Mouse (Mus musculus) stomach, postnatal 0 days (tissue): ENCODE data around the gene G6pdx. TPM values are rescaled to one million over a fixed set of nuclear protein-coding genes. Genes with fewer than 3 reads are reported as not detected.
A peak's percentile ranks its signal among the peaks of the same experiment; 100 is the strongest.

ENCODE experiments used
- ATAC-seq: fragments of 200-750 bp; cut with Nextera tagmentation; 2 replicates; pipeline ENCODE4 v1.8.0; 2017; ENCODE audit not compliant: low FRiP score, low TSS enrichment
- DNase-seq: peaks from one replicate; pipeline ENCODE4 v3.0.0-alpha.2; 2016; ENCODE audit warnings: low spot score
- H3K27ac ChIP-seq: fragments of 300-500 bp; sonication (generic); replicated peaks from 2 replicates; pipeline ENCODE4 v1.5.1; 2014; ENCODE audit warnings: mild to moderate bottlenecking, control low read depth
- H3K27me3 ChIP-seq: fragments of 300-500 bp; sonication (generic); 2 replicates; pipeline ENCODE4 v1.6.1; 2014; ENCODE audit warnings: low read length; ENCODE audit not compliant: control insufficient read depth, insufficient read depth
- H3K36me3 ChIP-seq: fragments of 300-500 bp; sonication (generic); 2 replicates; pipeline ENCODE4 v1.6.1; 2014; ENCODE audit warnings: low read length, mixed read lengths; ENCODE audit not compliant: control insufficient read depth, insufficient read depth
- H3K4me1 ChIP-seq: fragments of 300-500 bp; sonication (generic); replicated peaks from 2 replicates; pipeline ENCODE4 v1.6.1; 2014; ENCODE audit warnings: antibody characterized with exemption; ENCODE audit not compliant: control insufficient read depth, insufficient read depth
- H3K4me2 ChIP-seq: fragments of 300-500 bp; sonication (generic); replicated peaks from 2 replicates; pipeline ENCODE4 v1.6.1; 2014; ENCODE audit warnings: low read depth, mild to moderate bottlenecking, control low read depth, moderate library complexity
- H3K4me3 ChIP-seq: fragments of 300-500 bp; sonication (generic); 2 replicates; pipeline ENCODE4 v1.5.1; 2014; ENCODE audit warnings: low read depth, low read length, control low read depth
- H3K9ac ChIP-seq: fragments of 300-500 bp; sonication (generic); 2 replicates; pipeline ENCODE4 v1.6.1; 2014; ENCODE audit warnings: mild to moderate bottlenecking, low read length, control low read depth, mixed read lengths
- H3K9me3 ChIP-seq: fragments of 300-500 bp; sonication (generic); 2 replicates; pipeline ENCODE4 v1.6.1; 2016; ENCODE audit warnings: low read length; ENCODE audit not compliant: control insufficient read depth
- CTCF ChIP-seq: IDR thresholded peaks from 2 replicates; pipeline ENCODE4 v1.5.1; 2016; ENCODE audit warnings: antibody characterized with exemption, low read depth, mild to moderate bottlenecking, moderate library complexity
- EP300 ChIP-seq: optimal IDR thresholded peaks from 2 replicates; pipeline ENCODE3; 2016; ENCODE audit warnings: antibody characterized with exemption
- WGBS: fragments of 180-500 bp; shearing (Covaris S2); extraction: QIAGEN DNeasy Blood & Tissue Kit; methylation state at CpG from one replicate; pipeline ENCODE4 v1.1.7; 2014; 5-methylcytosine and 5-hydroxymethylcytosine counted together
- polyA plus RNA-seq: library from polyadenylated mRNA; unstranded; fragments of >200 nt; fragmentation: Nextera tagmentation; extraction: Ambion mirVana; gene quantifications from 2 replicates; pipeline ENCODE4 v1.2.1, GENCODE M21; 2015

G6pdx gene
- polyA plus RNA-seq, 1 experiment from 2014 or later = 83.7 TPM

DNA sequence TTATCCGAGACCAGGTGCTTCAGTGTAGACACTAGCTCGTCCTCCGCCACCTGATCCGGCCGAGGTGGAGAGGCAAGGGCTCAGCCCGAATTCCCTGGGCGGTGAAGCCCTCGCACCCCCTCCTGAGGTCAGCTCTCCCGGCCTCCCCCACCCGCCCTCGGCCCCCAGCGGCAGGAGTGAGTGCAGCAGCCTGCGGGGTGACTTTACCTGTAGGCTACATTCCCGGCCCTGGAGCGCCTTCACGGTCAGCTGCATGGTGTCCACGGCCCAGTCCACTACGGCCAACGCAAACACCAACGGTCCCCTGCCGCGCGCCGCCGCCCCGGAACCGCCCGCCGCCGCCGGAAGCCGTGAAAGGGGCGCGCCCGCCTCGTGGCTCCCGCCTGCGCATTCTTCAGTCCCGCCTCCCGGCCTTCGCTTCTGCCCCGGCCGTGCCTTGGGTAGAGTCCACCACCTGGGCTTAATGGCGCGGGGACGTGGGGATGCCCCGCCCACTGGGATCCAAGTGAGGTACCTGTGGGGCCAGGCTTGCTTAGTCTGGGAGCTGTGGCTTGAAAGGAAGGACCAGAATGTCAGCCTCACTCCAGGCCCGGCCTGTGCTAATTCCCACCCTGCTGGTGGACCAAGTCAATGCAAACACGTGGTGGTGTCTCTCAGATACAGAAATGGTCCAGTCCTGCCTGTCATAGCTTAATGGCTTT is 60.6 kb downstream of the G6pdx start:
- no peaks in the 10 kb centered on the region for H3K36me3 ChIP-seq
- peak; percentile 86 for ATAC-seq
- peak overlapping the region; percentile 61 for H3K4me2 ChIP-seq
- H3K27me3 ChIP-seq = no peaks in the 10 kb centered on the region
- 13% methylated on average over 39 of the region's 49 CpGs for WGBS
- H3K27ac ChIP-seq = peak overlapping the region; percentile 81
- peak overlapping the region; percentile 75 for H3K9ac ChIP-seq
- peak overlapping the region; percentile 57 for H3K4me3 ChIP-seq
- DNase-seq = peak; percentile 83
- no peaks in the 10 kb centered on the region for H3K9me3 ChIP-seq
- peak; percentile 46; the same call in 1 of the 2 replicates for TF ChIP-seq CTCF
- TF ChIP-seq EP300 = no peak
- H3K4me1 ChIP-seq = no peaks in the 10 kb centered on the region

DNA sequence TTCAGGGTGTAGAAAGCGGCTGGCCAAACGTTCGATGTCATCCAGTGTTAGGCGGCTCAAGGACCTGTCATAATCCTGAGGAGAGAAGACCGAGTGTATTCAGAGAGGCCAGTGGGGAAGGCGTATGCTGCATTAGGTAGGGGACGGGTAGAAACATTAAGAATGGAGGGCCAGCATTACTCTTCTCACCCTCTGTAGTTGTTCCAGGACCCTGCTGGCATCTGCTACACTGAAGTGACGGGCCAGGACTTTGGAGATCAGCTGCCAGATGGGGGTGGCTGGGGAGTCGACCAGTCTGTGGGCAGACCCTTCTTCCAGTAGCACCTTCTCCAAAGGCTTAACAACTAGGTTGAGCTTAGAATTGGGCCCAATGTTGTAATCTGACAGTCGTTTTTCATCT is 61.5 kb downstream of the G6pdx start:
- no peak for DNase-seq
- peak overlapping the region; percentile 61 for H3K4me2 ChIP-seq
- ATAC-seq = no peak
- no peaks in the 10 kb centered on the region for H3K9me3 ChIP-seq
- H3K36me3 ChIP-seq = no peaks in the 10 kb centered on the region
- peak overlapping the region; percentile 75 for H3K9ac ChIP-seq
- no peaks in the 10 kb centered on the region for H3K27me3 ChIP-seq
- TF ChIP-seq EP300 (no peak), CTCF (no peak)
- H3K4me3 ChIP-seq = peak overlapping the region; percentile 57
- no peak overlapping the region for H3K27ac ChIP-seq
- 49% methylated on average over 10 of the region's 10 CpGs for WGBS
- no peaks in the 10 kb centered on the region for H3K4me1 ChIP-seq

Other genes starting within 250 kb of the G6pdx start
- 256 and 289 TPM in 2 replicates for gene Flna, start 179.4 kb downstream of the G6pdx start, polyA plus RNA-seq
- 20.9 TPM in 2 replicates for gene Emd, start 174.5 kb downstream of the G6pdx start, polyA plus RNA-seq
- 762 and 787 TPM in 2 replicates for gene Rpl10, start 158.4 kb downstream of the G6pdx start, polyA plus RNA-seq
- gene Taz, start 147.3 kb downstream of the G6pdx start, polyA plus RNA-seq = 59.5 and 71.1 TPM in 2 replicates
- 15.6 and 15.8 TPM in 2 replicates for gene Dnase1l1, start 146.9 kb downstream of the G6pdx start, polyA plus RNA-seq
- gene Atp6ap1, start 132.1 kb downstream of the G6pdx start, polyA plus RNA-seq = 106 and 107 TPM in 2 replicates
- 75.8 and 79.3 TPM in 2 replicates for gene Gdi1, start 124.2 kb downstream of the G6pdx start, polyA plus RNA-seq
- gene Fam50a, start 116.2 kb downstream of the G6pdx start, polyA plus RNA-seq = 37.6 and 37.8 TPM in 2 replicates
- 2.9 and 3.2 TPM in 2 replicates for gene Plxna3, start 100.1 kb downstream of the G6pdx start, polyA plus RNA-seq
- 88.1 and 90.9 TPM in 2 replicates for gene Lage3, start 75.6 kb downstream of the G6pdx start, polyA plus RNA-seq
- 55.6 and 63.5 TPM in 2 replicates for gene Ubl4a, start 56.0 kb downstream of the G6pdx start, polyA plus RNA-seq
- gene Slc10a3, start 55.8 kb downstream of the G6pdx start, polyA plus RNA-seq = 20.0 and 20.6 TPM in 2 replicates
- gene Fam3a, start 35.9 kb downstream of the G6pdx start, polyA plus RNA-seq = 25.0 and 26.0 TPM in 2 replicates
- gene Ikbkg, start 35.9 kb downstream of the G6pdx start, polyA plus RNA-seq = 15.8 and 16.7 TPM in 2 replicates
- gene Gm6880, start 52.2 kb upstream of the G6pdx start, polyA plus RNA-seq = 0.25 TPM in 1 of 2 replicates, not detected in the other
- not detected in 2 replicates for gene Olfr1326-ps1, start 145.7 kb upstream of the G6pdx start, polyA plus RNA-seq
- gene Olfr1325, start 163.5 kb upstream of the G6pdx start, polyA plus RNA-seq = not detected in 2 replicates
- 0.04 TPM in 1 of 2 replicates, not detected in the other for gene Gm5640, start 216.4 kb upstream of the G6pdx start, polyA plus RNA-seq